Mouse (Mus musculus) T-helper 2 cell (primary cell): ENCODE results near the gene Chmp2a.

Experiments used
- in situ Hi-C: fragments of 300-600 bp; cut with MboI, MseI; formaldehyde crosslinking; loops from one replicate; pipeline ENCODE4 v1.15.1; 2025; ENCODE audit warnings: high pct_unique_total_duplicates

Gene Chmp2a

DNA sequence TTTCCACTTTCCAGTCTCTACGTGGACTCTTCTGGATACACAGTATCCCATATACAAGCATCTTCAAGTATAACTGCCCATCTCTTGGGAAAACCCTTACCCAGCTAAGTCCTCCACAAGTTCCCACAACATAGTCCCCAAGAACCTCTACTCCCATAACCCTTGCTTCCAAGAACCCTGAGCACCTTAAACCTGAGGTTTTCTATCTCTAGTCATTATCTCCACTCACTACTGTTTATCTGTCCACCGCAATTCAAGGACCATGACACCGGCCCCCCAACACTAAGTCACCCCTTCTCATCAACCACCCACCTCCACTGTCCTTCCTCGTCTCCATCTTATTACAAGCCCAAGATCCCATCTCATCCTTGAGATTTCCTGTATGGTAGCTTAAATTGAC is 2.2 kb upstream of the Chmp2a start:
- in situ Hi-C loops: no loop called here

DNA sequence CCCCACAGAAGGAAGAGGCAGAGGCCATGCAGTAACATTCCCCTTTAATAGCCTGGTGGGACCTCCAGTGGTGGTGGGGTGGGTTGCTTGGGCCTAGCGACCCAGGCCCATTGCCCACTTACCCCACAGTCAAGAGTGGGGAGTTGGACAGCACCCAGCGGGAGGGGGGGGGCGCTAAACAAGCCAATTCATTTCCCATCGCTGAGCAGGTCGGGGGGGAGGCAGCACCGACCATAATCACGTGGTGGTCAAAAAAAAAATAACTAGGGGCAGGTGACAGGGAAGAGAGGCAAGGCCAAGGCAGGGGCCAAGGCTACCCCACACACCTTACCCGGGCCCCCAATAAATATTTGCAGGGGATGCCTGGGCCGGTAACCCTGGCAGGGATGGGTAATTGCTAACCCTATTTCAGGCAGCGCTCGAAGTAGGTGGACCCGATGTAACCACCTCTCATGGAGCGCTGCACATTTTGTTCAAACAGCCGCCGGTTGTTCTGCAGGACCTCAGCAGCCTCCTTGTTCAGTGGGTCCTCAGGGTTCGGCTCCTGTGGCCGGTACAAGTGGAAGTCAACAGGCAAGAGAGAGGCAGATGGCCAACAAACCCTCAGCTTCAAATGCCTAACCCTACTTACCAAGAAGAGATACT is 726 bp upstream of the Chmp2a start:
- in situ Hi-C loops: no loop called here

DNA sequence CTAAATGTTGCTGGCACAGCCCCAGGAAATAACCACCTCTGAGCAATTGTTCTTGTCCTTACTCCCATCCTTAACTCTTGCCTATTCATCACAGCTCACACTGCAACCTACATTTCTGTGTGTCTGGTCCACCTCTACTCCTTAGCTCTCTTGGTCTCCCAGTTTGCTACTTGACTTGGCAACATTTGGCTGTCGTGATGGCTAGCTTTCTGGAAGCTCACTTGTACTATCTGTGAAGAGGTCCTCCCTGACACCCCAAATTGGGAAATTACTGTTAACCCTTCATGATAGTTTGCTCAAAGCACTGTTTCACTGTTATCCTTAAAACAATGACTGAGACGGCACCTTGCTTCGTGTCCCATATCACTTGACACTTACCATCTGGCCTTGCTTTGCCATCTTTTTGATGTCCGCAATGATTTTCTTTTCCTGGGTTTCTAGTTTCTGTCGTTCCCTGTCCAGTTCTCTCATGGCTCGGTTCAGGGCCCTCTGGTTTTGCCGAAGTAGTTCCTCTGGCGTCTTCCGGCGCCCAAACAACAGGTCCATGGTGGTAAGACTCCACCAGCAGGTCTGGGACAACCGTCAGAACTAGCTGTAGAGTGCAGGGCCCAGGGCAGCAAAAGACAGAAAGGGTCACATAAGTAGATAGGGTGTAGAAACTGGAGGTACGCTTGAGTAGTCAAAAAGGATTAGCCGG is 1.0 kb downstream of the Chmp2a start:
- in situ Hi-C loops: no loop called here

- in situ Hi-C loops: no loop called here
Measured at GRCm38 (mm10) chr7:13032541-13032940, 2.1 kb downstream of the Chmp2a start.

GRCm38 (mm10) chr7:13031983-13032382 is 2.6 kb downstream of the Chmp2a start:
- in situ Hi-C loops: no loop called here

- in situ Hi-C loops: no loop called here
Measured at GRCm38 (mm10) chr7:13031069-13031468, 3.5 kb downstream of the Chmp2a start.

GRCm38 (mm10) chr7:13028986-13029385 is 5.6 kb downstream of the Chmp2a start:
- in situ Hi-C loops: no loop called here

DNA sequence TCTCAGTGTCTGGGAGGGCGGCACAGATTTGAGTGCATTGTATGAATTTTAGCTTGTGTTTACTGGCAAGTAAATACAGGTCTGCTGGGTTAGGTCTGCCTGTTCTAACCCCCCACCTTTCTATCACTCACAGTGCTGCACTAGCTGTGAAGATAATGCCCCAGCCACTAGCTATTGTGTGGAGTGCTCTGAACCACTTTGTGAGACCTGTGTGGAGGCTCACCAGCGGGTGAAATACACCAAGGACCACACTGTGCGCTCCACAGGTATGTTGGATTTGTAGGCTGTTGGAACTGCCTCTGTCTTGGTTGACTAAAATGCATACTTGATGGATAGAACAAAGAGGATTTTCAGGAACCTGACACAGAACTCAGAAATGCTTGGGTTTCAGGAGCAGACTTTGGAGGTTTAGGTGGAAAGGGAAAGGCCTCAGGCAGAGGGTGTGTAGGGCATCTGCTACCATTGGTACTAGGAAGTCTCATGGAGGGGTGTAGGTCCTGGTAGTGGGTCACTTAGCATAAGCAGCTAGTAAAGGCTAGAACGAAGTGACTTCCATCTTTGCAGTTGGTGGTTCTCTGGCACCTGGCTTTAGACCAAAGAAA is 9.0 kb downstream of the Chmp2a start:
- in situ Hi-C loops: no loop called here

GRCm38 (mm10) chr7:13024805-13025204 is 9.8 kb downstream of the Chmp2a start:
- in situ Hi-C loops: loop anchor here (25.0 kb wide), 1 partner anchor 538 kb away; the partner anchor contains the start of gene Zfp606

DNA sequence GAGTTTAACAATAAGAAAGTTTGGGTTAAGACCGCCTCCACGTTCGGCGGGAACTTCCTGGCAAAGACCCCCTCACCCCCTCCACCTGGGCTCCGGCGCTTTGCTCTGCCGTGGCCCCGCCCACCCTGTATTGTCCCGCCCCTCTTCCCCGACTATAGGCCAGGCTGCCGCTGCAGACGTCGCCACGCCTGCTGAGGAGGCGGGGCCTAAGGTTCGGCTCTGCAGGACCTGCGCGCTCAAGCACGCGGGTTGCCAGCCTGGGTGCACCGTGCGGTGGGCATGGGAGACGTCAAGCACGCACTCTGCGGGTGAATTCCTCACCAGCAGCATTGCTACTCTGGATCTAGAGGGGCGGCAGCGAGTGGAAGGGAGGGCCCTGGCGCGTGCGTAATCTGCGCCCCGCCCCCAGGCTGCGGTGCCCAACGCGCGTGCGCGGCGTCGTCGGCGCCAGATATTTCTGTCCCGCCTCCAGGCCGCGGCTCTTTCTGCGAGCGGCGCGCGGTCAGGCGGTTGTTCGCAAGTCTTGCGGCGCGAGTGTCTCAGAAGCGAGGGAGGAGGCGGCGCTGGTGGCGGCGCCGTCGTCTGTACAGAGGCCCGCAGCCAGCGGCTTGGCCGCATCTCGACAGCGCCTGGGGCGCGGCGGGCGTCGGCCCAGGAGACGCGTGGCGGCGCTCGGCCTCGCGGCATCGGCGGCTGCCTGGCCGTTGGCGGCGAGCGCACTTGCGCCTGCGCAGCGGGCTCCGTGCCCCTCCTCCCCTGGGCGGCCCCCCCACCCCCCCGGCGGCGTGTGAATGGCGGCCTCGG is 10.5 kb downstream of the Chmp2a start:
- in situ Hi-C loops: loop anchor here (25.0 kb wide), 1 partner anchor 537 kb away; the partner anchor contains the start of gene Zfp606

DNA sequence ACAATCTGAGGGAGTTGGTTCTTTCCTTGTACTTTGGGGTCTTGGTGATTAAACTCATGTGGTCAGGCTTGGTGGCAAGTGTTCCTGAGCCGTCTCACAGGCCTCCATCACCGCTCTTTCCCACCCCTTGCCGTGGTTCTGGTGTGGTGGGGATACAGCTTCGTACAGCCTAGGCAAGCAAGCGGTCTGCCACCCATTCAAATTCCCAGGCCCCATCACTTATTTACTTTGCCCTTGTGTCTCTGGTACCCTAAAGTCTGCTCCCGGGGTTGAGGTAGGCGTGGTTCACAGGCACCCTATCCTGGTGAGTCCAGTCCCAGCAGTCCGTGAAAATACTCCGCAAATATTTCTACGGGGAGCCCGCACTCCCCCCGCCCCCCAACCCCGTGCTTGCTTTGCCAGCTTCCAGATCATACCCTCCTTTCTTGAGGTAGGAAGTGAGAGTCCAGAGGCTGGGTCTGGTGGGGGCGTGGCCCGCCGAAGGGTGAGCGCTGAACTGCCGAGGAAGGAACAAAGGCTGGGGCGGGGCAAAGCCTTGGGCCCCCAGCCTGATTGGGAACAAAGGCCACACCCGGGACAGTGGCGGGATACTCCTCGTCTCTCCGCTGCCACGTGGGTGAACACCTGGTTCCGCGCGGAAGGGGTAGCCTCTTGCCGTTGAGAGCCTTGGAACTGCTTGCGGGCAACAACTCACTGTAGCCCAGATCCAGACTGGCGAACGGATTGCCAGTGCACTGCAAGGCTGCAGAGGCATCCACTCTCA is 11.7 kb downstream of the Chmp2a start:
- in situ Hi-C loops: loop anchor here (25.0 kb wide), 1 partner anchor 536 kb away; the partner anchor contains the start of gene Zfp606

GRCm38 (mm10) chr7:13015217-13015616 is 19.4 kb downstream of the Chmp2a start:
- in situ Hi-C loops: loop anchor here (25.0 kb wide), 1 partner anchor 528 kb away; the partner anchor contains the start of gene Zfp606

DNA sequence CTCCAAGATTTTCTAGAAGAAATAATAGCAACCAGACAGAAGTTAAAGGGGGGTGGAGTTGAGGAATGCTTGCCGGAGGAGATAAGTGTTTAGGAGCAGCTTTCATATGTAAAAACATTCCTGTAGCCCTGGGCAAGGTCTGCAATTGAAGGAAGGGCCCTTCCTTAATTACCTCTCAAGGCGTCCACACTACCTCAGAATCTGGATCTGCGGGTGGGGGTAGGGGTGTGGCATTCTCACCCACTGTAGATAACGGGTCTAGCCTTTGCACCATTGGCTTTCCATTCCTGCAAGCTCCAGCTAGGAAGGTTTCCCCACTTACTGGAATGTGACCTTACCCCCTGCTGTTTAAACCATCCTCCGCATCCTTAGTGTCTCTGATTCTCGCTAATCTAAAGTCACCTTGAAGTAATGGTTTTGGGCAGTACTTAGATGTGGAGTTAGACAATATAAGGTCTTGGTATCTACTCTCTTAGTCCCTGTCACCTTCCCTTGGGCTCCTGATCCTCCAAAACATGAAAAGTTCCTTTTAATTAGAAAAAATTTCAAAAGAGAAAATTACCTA is 20.2 kb downstream of the Chmp2a start:
- in situ Hi-C loops: loop anchor here (25.0 kb wide), 1 partner anchor 527 kb away; the partner anchor contains the start of gene Zfp606

GRCm38 (mm10) chr7:13013671-13014070 is 20.9 kb downstream of the Chmp2a start:
- in situ Hi-C loops: loop anchor here (25.0 kb wide), 1 partner anchor 526 kb away; the partner anchor contains the start of gene Zfp606

DNA sequence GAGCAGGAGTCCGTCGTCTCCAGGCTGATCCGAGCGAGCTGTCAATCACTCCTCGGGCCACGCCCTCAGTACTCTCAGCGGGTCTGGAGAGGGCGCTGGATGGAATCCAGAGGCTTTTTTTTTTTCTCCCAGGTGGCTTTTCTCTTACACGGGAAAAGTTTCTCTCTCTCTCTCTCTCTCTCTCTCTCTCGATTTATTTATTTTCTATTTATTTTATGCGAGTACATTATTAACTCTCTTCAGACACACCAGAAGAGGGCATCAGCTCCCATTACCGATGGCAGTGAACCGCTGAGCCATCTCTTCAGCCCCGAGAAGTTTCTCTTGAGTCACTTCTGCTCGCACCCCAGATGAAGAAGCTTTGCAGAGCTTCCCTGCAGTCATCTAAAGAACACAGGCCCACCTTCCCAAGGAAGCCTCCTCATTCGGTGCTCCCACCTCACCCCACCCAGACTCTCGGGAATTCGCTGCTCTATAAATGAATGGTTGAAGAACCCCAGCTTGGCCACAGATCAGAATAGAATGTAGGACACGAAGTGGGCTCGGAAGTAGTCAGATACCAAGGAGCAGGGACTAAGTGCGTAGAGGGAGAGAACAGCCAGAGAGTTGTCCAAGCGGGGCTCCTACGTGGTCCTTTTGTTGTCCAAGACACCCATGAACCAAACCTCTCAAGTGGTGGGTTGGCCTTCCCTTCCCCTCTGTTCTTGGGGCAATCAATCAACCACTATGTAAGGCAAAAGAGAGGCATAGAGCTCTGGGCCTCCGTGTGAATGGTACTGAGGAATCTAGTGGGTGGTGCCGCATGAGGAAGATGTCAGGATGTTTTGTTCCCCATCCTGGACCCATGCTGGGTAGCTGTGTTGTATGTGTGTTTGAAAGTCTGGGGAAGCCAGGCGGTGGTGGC is 24.4 kb downstream of the Chmp2a start, which contains the start of gene Zbtb45:
Gene Zbtb45, minus strand, starts transcription at position 30 of the 904 bp plus-strand sequence.
- in situ Hi-C loops: loop anchor here (25.0 kb wide), 1 partner anchor 523 kb away; the partner anchor contains the start of gene Zfp606

DNA sequence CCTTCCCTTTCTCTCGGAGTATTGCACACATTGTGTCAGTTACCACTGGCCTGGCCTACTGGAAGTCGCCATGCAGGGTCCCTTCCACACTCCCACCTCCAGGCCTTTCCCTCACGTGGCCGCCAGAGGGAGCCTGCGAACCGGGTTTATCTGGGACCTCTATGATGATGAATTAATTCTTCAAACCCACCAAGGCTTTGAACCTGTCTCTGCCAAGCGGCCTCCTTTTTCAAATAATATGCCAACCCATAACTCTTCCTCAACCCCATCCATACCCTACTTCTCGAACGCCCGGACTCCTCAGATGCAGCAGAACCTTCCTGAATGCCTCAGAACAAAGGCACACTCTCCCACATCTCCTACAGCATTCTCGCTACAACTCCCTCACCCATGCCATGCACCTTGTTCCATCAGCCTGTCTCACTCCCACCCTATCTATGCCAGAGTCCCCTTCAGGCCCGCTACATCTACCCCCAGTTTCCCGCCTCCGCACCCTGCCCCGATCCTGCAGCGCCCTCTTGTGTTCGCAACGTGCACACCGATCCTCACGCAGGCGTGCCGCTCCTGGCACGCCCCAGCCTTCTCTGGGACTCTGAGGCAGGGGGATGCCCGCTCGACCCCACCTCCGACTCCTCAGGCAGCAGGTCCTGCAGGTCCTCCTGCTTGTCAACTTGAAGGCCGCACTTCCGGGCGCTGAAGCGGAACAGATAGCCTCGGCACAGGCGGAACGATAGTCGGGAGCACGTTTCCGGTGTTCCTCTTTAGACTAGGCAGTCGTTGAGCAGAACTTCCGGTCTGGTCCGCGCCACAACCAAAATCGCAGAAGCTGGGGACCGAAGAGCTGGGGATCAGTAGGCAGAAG is 25.2 kb downstream of the Chmp2a start:
- in situ Hi-C loops: loop anchor here (5.0 to 25.0 kb wide), 2 partner anchors 33 to 522 kb away; partner anchors contain the start of gene Zfp606

GRCm38 (mm10) chr7:13007341-13008092 is 27.1 kb downstream of the Chmp2a start:
- in situ Hi-C loops: loop anchor here (5.0 to 25.0 kb wide), 2 partner anchors 35 to 520 kb away; partner anchors contain the start of gene Zfp606
